Mouse (Mus musculus) megakaryocyte, embryonic 14.5 days (primary cell): ENCODE data around the gene Fam81b. TPM values are rescaled to one million over a fixed set of nuclear protein-coding genes. Genes with fewer than 3 reads are reported as not detected.
A peak's percentile ranks its signal among the peaks of the same experiment; 100 is the strongest.

Source experiments
- H3K27me3 ChIP-seq: replicated peaks from 2 replicates; pipeline ENCODE3; 2012; ENCODE audit warnings: inconsistent platforms
- H3K36me3 ChIP-seq: replicated peaks from 2 replicates; pipeline ENCODE3; 2012; ENCODE audit warnings: low read length, inconsistent platforms, mixed read lengths
- H3K4me1 ChIP-seq: 2 replicates; pipeline ENCODE4 v1.6.1; 2012; ENCODE audit warnings: inconsistent platforms
- H3K4me3 ChIP-seq: replicated peaks from 2 replicates; pipeline ENCODE3; 2012; ENCODE audit warnings: moderate library complexity, mild to moderate bottlenecking, inconsistent platforms
- H3K9me3 ChIP-seq: 2 replicates; pipeline ENCODE4 v1.6.1; 2012; ENCODE audit warnings: inconsistent platforms
- FLI1 ChIP-seq: IDR thresholded peaks from 2 replicates; pipeline ENCODE4 v1.6.1; 2012; ENCODE audit warnings: low read length, inconsistent platforms, mixed read lengths
- GATA1 ChIP-seq: IDR thresholded peaks from 3 replicates; pipeline ENCODE4 v1.6.1; 2012; ENCODE audit warnings: mixed read lengths, low read length, inconsistent platforms, borderline replicate concordance
- polyA plus RNA-seq: library from polyadenylated mRNA; stranded (reverse); fragments of >175 nt; gene quantifications from 2 replicates; pipeline ENCODE4 v1.2.3, GENCODE M21; 2012; ENCODE audit warnings: low replicate concordance; ENCODE audit not compliant: insufficient read depth

Gene Fam81b
- polyA plus RNA-seq, 1 experiment: not detected

GRCm38 (mm10) chr13:76292050-76292449 lies 12.8 kb downstream of the Fam81b start:
- Histone ChIP-seq H3K27me3 (no peaks in the 10 kb centered on the region), H3K9me3 (peaks cover under 1% of the 10 kb centered on the region; the same call in 1 of the 2 replicates), H3K36me3 (no peaks in the 10 kb centered on the region), H3K4me3 (no peak overlapping the region), H3K4me1 (no peaks in the 10 kb centered on the region)
- TF ChIP-seq FLI1: no peak

- no peak for TF ChIP-seq FLI1
- no peak for TF ChIP-seq GATA1
These were observed 20.3 kb downstream of the Fam81b start for GRCm38 (mm10) chr13:76284597-76284996.

DNA sequence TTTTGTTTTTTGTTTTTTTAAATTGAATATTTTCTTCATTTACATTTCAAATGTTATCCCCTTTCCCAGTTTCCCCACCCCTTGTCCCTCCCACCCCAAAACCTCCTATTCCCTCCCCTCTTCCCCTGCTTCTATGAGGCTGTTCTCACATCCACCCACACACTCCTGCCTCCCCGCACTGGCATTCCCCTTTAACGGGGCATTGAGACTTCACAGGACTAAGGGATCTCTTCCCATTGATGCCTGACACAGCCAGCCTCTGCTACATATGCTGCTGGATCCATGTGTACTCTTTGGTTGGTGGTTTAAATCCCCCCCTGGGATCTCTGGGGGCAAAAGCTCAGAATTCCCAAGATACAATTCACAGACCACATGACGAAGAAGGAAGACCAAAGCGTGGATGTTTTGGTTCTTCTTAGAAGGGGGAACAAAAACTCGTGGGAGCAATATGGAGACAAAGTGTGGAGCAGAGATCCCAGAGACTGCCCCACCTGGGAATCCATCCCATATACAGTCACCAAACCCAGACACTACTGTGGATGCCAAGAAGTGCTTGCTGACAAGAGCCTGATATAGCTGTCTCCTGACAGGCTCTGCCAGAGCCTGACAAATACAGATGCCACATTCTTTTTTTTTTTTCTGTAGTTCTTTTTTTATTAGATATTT lies 40.4 kb downstream of the Fam81b start:
- no peaks in the 10 kb centered on the region for H3K4me1 ChIP-seq
- H3K36me3 ChIP-seq: no peaks in the 10 kb centered on the region
- no peak for TF ChIP-seq GATA1
- TF ChIP-seq FLI1: no peak
- no peak overlapping the region for H3K4me3 ChIP-seq
- no peaks in the 10 kb centered on the region for H3K9me3 ChIP-seq
- no peaks in the 10 kb centered on the region for H3K27me3 ChIP-seq

More at GRCm38 (mm10) chr13:76284597-76284996, 20.3 kb downstream of the Fam81b start:
- H3K27me3 ChIP-seq: no peaks in the 10 kb centered on the region
- no peaks in the 10 kb centered on the region for H3K9me3 ChIP-seq
- H3K4me3 ChIP-seq: no peak overlapping the region
- H3K36me3 ChIP-seq: no peaks in the 10 kb centered on the region
- no peaks in the 10 kb centered on the region for H3K4me1 ChIP-seq

- H3K36me3 ChIP-seq: no peaks in the 10 kb centered on the region
- no peaks in the 10 kb centered on the region for H3K27me3 ChIP-seq
- no peak overlapping the region for H3K4me3 ChIP-seq
- H3K4me1 ChIP-seq: peaks cover 32% of the 10 kb centered on the region
- no peaks in the 10 kb centered on the region for H3K9me3 ChIP-seq
- TF ChIP-seq FLI1 (no peak), GATA1 (no peak)
These were observed 46.1 kb downstream of the Fam81b start for GRCm38 (mm10) chr13:76258766-76259165.

DNA sequence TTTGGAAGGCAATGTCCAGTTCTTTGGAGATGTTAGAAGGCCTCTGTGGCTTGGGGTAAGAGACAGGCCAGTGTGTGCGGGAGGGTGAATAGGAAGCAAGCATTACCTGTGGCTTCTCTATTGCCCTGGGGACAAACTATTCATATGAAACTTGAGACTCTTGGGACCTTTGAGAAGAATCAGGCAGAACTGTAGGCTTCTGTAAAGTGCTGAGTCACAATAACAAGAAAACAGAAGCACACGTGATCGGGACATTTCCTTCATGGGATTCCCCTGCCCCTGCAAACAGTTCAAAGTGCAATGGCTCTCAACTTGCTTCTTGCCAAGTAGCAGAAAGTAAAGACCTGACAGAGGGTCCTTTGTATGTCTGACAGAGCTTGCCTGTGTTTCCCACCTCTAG lies 48.5 kb downstream of the Fam81b start:
- peaks cover 32% of the 10 kb centered on the region for H3K4me1 ChIP-seq
- H3K36me3 ChIP-seq: no peaks in the 10 kb centered on the region
- H3K9me3 ChIP-seq: no peaks in the 10 kb centered on the region
- no peaks in the 10 kb centered on the region for H3K27me3 ChIP-seq
- TF ChIP-seq GATA1 (no peak), FLI1 (no peak)
- H3K4me3 ChIP-seq: peak overlapping the region; percentile 84

GRCm38 (mm10) chr13:76250092-76250491 lies 54.8 kb downstream of the Fam81b start:
- Histone ChIP-seq H3K36me3 (no peaks in the 10 kb centered on the region), H3K9me3 (no peaks in the 10 kb centered on the region), H3K4me3 (no peak overlapping the region), H3K4me1 (peaks cover 5% of the 10 kb centered on the region), H3K27me3 (no peaks in the 10 kb centered on the region)
- no peak for TF ChIP-seq FLI1
- TF ChIP-seq GATA1: no peak

- no peaks in the 10 kb centered on the region for H3K36me3 ChIP-seq
- TF ChIP-seq FLI1: no peak
- TF ChIP-seq GATA1: no peak
- no peaks in the 10 kb centered on the region for H3K27me3 ChIP-seq
- H3K9me3 ChIP-seq: no peaks in the 10 kb centered on the region
- no peaks in the 10 kb centered on the region for H3K4me1 ChIP-seq
- no peak overlapping the region for H3K4me3 ChIP-seq
These were observed 55.8 kb downstream of the Fam81b start for GRCm38 (mm10) chr13:76249066-76249465.

DNA sequence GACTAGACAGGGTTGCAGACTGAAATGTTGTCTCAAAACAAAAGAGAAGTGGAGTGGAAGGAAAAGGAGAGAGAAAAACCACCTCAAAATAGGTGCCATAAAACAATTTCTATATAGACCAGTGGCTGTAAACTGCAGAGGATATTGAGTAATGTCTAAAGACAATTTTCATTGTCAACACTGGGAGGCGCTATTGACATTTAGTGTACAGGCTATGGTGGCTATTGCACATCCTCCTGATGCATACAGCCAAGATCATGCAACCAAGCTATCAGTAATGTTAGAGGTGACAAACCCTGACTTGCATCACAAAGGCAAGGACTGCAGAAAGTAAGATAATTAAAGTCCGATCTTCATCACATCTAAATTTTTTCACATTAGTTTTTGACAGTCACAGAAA lies 89.5 kb downstream of the Fam81b start:
- H3K4me1 ChIP-seq: no peaks in the 10 kb centered on the region
- H3K4me3 ChIP-seq: no peak overlapping the region
- no peaks in the 10 kb centered on the region for H3K27me3 ChIP-seq
- no peaks in the 10 kb centered on the region for H3K36me3 ChIP-seq
- no peaks in the 10 kb centered on the region for H3K9me3 ChIP-seq
- no peak for TF ChIP-seq FLI1

- Histone ChIP-seq H3K9me3 (no peaks in the 10 kb centered on the region), H3K4me3 (no peak overlapping the region), H3K36me3 (no peaks in the 10 kb centered on the region), H3K27me3 (no peaks in the 10 kb centered on the region), H3K4me1 (no peaks in the 10 kb centered on the region)
- TF ChIP-seq FLI1 (no peak), GATA1 (no peak)
These were observed 89.9 kb downstream of the Fam81b start for GRCm38 (mm10) chr13:76214928-76215327.

- Histone ChIP-seq H3K36me3 (peaks cover 7% of the 10 kb centered on the region), H3K27me3 (no peaks in the 10 kb centered on the region), H3K4me1 (peaks cover 9% of the 10 kb centered on the region), H3K4me3 (no peak overlapping the region), H3K9me3 (no peaks in the 10 kb centered on the region)
- TF ChIP-seq FLI1 (no peak), GATA1 (no peak)
These were observed 104.9 kb downstream of the Fam81b start for GRCm38 (mm10) chr13:76199943-76200342.
